Mouse (Mus musculus): ENCODE measurements around the gene Snd1.

DNA sequence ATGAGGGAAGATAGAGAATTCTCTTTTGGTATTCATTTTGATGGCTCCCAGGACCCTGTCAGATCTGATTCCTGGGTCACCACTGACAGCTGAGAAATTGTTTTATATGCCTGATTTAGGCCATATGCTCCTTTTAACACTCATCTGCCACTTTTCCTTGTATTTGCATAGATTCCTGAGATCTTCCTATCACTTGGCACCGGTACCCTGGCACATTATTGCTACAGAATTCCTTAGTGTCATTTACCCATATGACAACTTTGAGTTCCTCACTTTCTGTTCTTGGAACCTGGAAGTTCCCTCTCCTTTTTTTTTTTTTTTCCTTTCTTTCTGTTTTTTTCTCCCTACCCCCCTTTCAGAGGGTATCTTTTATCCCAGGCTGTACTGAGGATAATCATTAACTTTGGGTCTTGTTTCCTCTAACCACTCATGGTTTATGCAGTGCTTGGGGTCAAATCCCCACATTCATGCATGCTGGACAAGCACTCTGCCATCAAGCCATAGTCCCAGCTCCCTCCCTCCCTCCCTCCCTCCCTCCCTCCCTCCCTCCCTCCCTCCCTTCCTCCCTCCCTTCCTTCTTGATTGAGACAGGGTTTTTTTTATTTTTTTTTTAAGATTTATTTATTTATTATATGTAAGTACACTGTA, 13.4 kb downstream of the Snd1 start:
- no peak for TF ChIP-seq POLR2A (IDR thresholded peaks at IDR 0.05; ENCODE audit: borderline replicate concordance, low read depth, low read length)
- TF ChIP-seq CTCF (IDR thresholded peaks at IDR 0.05; ENCODE audit: low read depth, low read length) = no peak
